Mouse (Mus musculus) heart, embryonic 10.5 days (tissue): ENCODE results near the gene Nudt5. TPM values are rescaled to one million over a fixed set of nuclear protein-coding genes. Genes with fewer than 3 reads are reported as not detected.
"Not testable (repeated sequence)": the region's sequence is repeated elsewhere in the genome, so short reads cannot be mapped to it uniquely, and the experiment has no call there.

Source experiments
- DNase-seq: peaks from one replicate; pipeline ENCODE4 v3.0.0-alpha.2; 2017; ENCODE audit warnings: low spot score
- H3K27ac ChIP-seq: fragments of 300-500 bp; sonication (generic); 2 replicates; pipeline ENCODE4 v1.5.1; 2016; ENCODE audit warnings: mild to moderate bottlenecking
- H3K27me3 ChIP-seq: fragments of 300-500 bp; sonication (generic); 2 replicates; pipeline ENCODE4 v1.6.1; 2016; ENCODE audit warnings: mild to moderate bottlenecking; ENCODE audit not compliant: poor library complexity, insufficient read depth, severe bottlenecking
- H3K36me3 ChIP-seq: fragments of 300-500 bp; sonication (generic); 2 replicates; pipeline ENCODE4 v1.6.1; 2016; ENCODE audit warnings: mild to moderate bottlenecking, moderate library complexity
- H3K4me1 ChIP-seq: fragments of 300-500 bp; sonication (generic); 2 replicates; pipeline ENCODE4 v1.6.1; 2016; ENCODE audit warnings: mild to moderate bottlenecking
- H3K4me3 ChIP-seq: fragments of 300-500 bp; sonication (generic); 2 replicates; pipeline ENCODE4 v1.5.1; 2016; ENCODE audit warnings: mild to moderate bottlenecking, moderate library complexity
- H3K9me3 ChIP-seq: fragments of 300-500 bp; sonication (generic); 2 replicates; pipeline ENCODE4 v1.6.1; 2016; ENCODE audit warnings: mild to moderate bottlenecking, moderate library complexity
- WGBS: fragments of 180-500 bp; shearing (Covaris S2); methylation state at CpG from one replicate; pipeline ENCODE4 v1.1.7; 2016; 5-methylcytosine and 5-hydroxymethylcytosine counted together
- polyA plus RNA-seq: library from polyadenylated mRNA; unstranded; fragments of >200 nt; fragmentation: Nextera tagmentation; extraction: Ambion mirVana; gene quantifications from 2 replicates; pipeline ENCODE4 v1.2.1, GENCODE M21; 2016

The Nudt5 gene
- polyA plus RNA-seq = 92.1 and 98.3 TPM in 2 replicates

GRCm38 (mm10) chr2:5844873-5845631 is at the start of gene Nudt5, which contains the start of gene Cdc123:
Gene Nudt5, plus strand, starts transcription at chr2:5845019.
Gene Cdc123, minus strand, starts transcription at chr2:5845164.
- H3K27ac ChIP-seq = peak within 1 kb of the TSS; percentile 93
- DNase-seq = peak; percentile 96
- no peaks in the 10 kb centered on the region for H3K9me3 ChIP-seq
- H3K36me3 ChIP-seq = peaks cover 33% of the 10 kb centered on the region
- peaks cover 15% of the 10 kb centered on the region for H3K4me1 ChIP-seq
- peak within 1 kb of the TSS; percentile 87 for H3K4me3 ChIP-seq
- under 1% methylated on average over 53 of the region's 53 CpGs for WGBS
- no peaks in the 10 kb centered on the region for H3K27me3 ChIP-seq

- no peak overlapping the region for H3K27ac ChIP-seq
- H3K4me1 ChIP-seq = 0 out of 2 replicates have a peak, but pooled peaks cover 3% of the 10 kb centered on the region
- no peaks in the 10 kb centered on the region for H3K27me3 ChIP-seq
- no peak for DNase-seq
- 83% methylated on average over 11 of the region's 11 CpGs for WGBS
- H3K9me3 ChIP-seq = no peaks in the 10 kb centered on the region
- H3K36me3 ChIP-seq = peaks cover 89% of the 10 kb centered on the region
- no peak overlapping the region for H3K4me3 ChIP-seq
These were observed 46.8 kb upstream of the Nudt5 start for GRCm38 (mm10) chr2:5797816-5798672.

- Histone ChIP-seq H3K4me1 (0 out of 2 replicates have a peak, but pooled peaks cover 3% of the 10 kb centered on the region), H3K27me3 (no peaks in the 10 kb centered on the region), H3K27ac (no peak overlapping the region), H3K4me3 (no peak overlapping the region), H3K36me3 (peaks cover 74% of the 10 kb centered on the region), H3K9me3 (no peaks in the 10 kb centered on the region)
- 73% methylated on average over 9 of the region's 9 CpGs for WGBS
- no peak for DNase-seq
These were observed 43.6 kb upstream of the Nudt5 start for GRCm38 (mm10) chr2:5801182-5801640.

- Histone ChIP-seq H3K4me3 (no peak overlapping the region), H3K36me3 (peaks cover 68% of the 10 kb centered on the region), H3K27me3 (no peaks in the 10 kb centered on the region), H3K4me1 (0 out of 2 replicates have a peak, but pooled peaks cover 3% of the 10 kb centered on the region), H3K27ac (no peak overlapping the region), H3K9me3 (no peaks in the 10 kb centered on the region)
- no peak for DNase-seq
- WGBS = 90% methylated on average over 10 of the region's 10 CpGs
These were observed 42.8 kb upstream of the Nudt5 start for GRCm38 (mm10) chr2:5801927-5802590.

GRCm38 (mm10) chr2:5804440-5805045 is 40.3 kb upstream of the Nudt5 start:
- Histone ChIP-seq H3K27me3 (no peaks in the 10 kb centered on the region), H3K4me3 (no peak overlapping the region), H3K27ac (no peak overlapping the region), H3K36me3 (peaks cover 60% of the 10 kb centered on the region), H3K9me3 (no peaks in the 10 kb centered on the region), H3K4me1 (0 out of 2 replicates have a peak, but pooled peaks cover 3% of the 10 kb centered on the region)
- no peak for DNase-seq
- 89% methylated on average over 6 of the region's 6 CpGs for WGBS

GRCm38 (mm10) chr2:5805228-5805627 is 39.6 kb upstream of the Nudt5 start:
- no peak overlapping the region for H3K27ac ChIP-seq
- H3K36me3 ChIP-seq = peaks cover 60% of the 10 kb centered on the region
- H3K4me1 ChIP-seq = 0 out of 2 replicates have a peak, but pooled peaks cover 3% of the 10 kb centered on the region
- 94% methylated on average over 7 of the region's 7 CpGs for WGBS
- no peak for DNase-seq
- no peaks in the 10 kb centered on the region for H3K27me3 ChIP-seq
- no peaks in the 10 kb centered on the region for H3K9me3 ChIP-seq
- H3K4me3 ChIP-seq = no peak overlapping the region

GRCm38 (mm10) chr2:5806201-5806600 is 38.6 kb upstream of the Nudt5 start:
- not testable (repeated sequence) for H3K27me3 ChIP-seq, H3K4me1 ChIP-seq, H3K9me3 ChIP-seq, DNase-seq, H3K4me3 ChIP-seq, H3K27ac ChIP-seq
- H3K36me3 ChIP-seq = peaks cover 58% of the 10 kb centered on the region
- WGBS = 82% methylated on average over 3 of the region's 3 CpGs

- H3K9me3 ChIP-seq = no peaks in the 10 kb centered on the region
- no peak for DNase-seq
- no peak overlapping the region for H3K4me3 ChIP-seq
- no peak overlapping the region for H3K27ac ChIP-seq
- WGBS = 94% methylated on average over 5 of the region's 5 CpGs
- H3K27me3 ChIP-seq = no peaks in the 10 kb centered on the region
- H3K36me3 ChIP-seq = peaks cover 55% of the 10 kb centered on the region
- no peaks in the 10 kb centered on the region for H3K4me1 ChIP-seq
These were observed 34.6 kb upstream of the Nudt5 start for GRCm38 (mm10) chr2:5810036-5810718.

- 95% methylated on average over 5 of the region's 5 CpGs for WGBS
- peaks cover 55% of the 10 kb centered on the region for H3K36me3 ChIP-seq
These were observed 33.5 kb upstream of the Nudt5 start for GRCm38 (mm10) chr2:5811235-5811782.

GRCm38 (mm10) chr2:5821264-5821663 is 23.6 kb upstream of the Nudt5 start:
- Histone ChIP-seq H3K9me3 (no peaks in the 10 kb centered on the region), H3K36me3 (peaks cover 78% of the 10 kb centered on the region), H3K27ac (no peak overlapping the region), H3K4me1 (no peaks in the 10 kb centered on the region), H3K27me3 (no peaks in the 10 kb centered on the region), H3K4me3 (no peak overlapping the region)
- DNase-seq = no peak
- WGBS = 82% methylated on average over 10 of the region's 10 CpGs

More at GRCm38 (mm10) chr2:5811235-5811782, 33.5 kb upstream of the Nudt5 start:
- DNase-seq = no peak
- Histone ChIP-seq H3K27ac (no peak overlapping the region), H3K4me1 (no peaks in the 10 kb centered on the region), H3K9me3 (no peaks in the 10 kb centered on the region), H3K27me3 (no peaks in the 10 kb centered on the region), H3K4me3 (no peak overlapping the region)

- peaks cover 79% of the 10 kb centered on the region for H3K36me3 ChIP-seq
- no peak overlapping the region for H3K27ac ChIP-seq
- DNase-seq = no peak
- H3K4me3 ChIP-seq = no peak overlapping the region
- H3K27me3 ChIP-seq = no peaks in the 10 kb centered on the region
- H3K9me3 ChIP-seq = no peaks in the 10 kb centered on the region
- WGBS = 95% methylated on average over 6 of the region's 6 CpGs
- no peaks in the 10 kb centered on the region for H3K4me1 ChIP-seq
These were observed 22.4 kb upstream of the Nudt5 start for GRCm38 (mm10) chr2:5822449-5822848.
